In genomic region chr2:166675588-166676444, GRCm38 (mm10) we compare ENCODE assay signal across 10 mouse cellular contexts. TPM values are rescaled to one million over a fixed set of nuclear protein-coding genes. Genes with fewer than 3 reads are reported as not detected.
A peak's percentile ranks its signal among the peaks of the same experiment; 100 is the strongest.
DNase-seq lines count a peak whose midpoint lies in the region; ATAC-seq and TF ChIP-seq lines count a peak whose summit lies in the region.
"Had no signal": no experiment of that assay in that cellular context is flagged by ENCODE, and none has a peak within 500 bp of the region (broad histone marks: within the 10 kb centered on the region; RNA-seq: fewer than 3 reads in every experiment).

No protein-coding gene starts in this region.

- H3K36me3 ChIP-seq in hindbrain, embryonic 10.5 days = 0 out of 2 replicates have a peak, but pooled peaks cover 9% of the 10 kb centered on the region
- H3K36me3 ChIP-seq: limb, embryonic 12.5 days had no signal

- no peaks in the 10 kb centered on the region for H3K9me3 ChIP-seq in hindbrain, embryonic 10.5 days
- H3K9me3 ChIP-seq: limb, embryonic 12.5 days had no signal

- H3K27ac ChIP-seq in hindbrain, embryonic 10.5 days = peak overlapping the region; percentile 92
- H3K27ac ChIP-seq in gastrocnemius, adult 2 months = no peak overlapping the region
- H3K27ac ChIP-seq: limb, embryonic 12.5 days had no signal

- DNase-seq in frontal cortex, postnatal 14 days (ENCODE audit: low spot score in 2 of 2) = no peak
- DNase-seq in ES-CJ7 (ENCODE audit: low read depth, low spot score) = peak; percentile 55
- DNase-seq in hindbrain, embryonic 10.5 days (ENCODE audit: low spot score) = no peak
- DNase-seq in cerebellum, adult 11-12 months = no peak
- no peak for DNase-seq in ovary, adult 18-20 months (ENCODE audit: low spot score)
- DNase-seq in gastrocnemius, adult 2 months = no peak
- DNase-seq: kidney, postnatal 14 days had no signal

- TF ChIP-seq CTCF in gastrocnemius, adult 2 months (IDR thresholded peaks at IDR 0.05) = no peak

- 43% methylated on average over 14 of the region's 14 CpGs for WGBS in hindbrain, embryonic 10.5 days

- H3K27me3 ChIP-seq in hindbrain, embryonic 10.5 days (ENCODE audit: insufficient read depth, poor library complexity, severe bottlenecking) = no peaks in the 10 kb centered on the region
- H3K27me3 ChIP-seq: limb, embryonic 12.5 days had no signal

- peak overlapping the region; percentile 35 for H3K4me3 ChIP-seq in hindbrain, embryonic 10.5 days
- H3K4me3 ChIP-seq in gastrocnemius, adult 2 months = no peak overlapping the region
- H3K4me3 ChIP-seq: limb, embryonic 12.5 days had no signal

- peak; percentile 62; the same call in 1 of the 2 replicates for ATAC-seq in frontal cortex, adult (ENCODE audit: low TSS enrichment)
- ATAC-seq in megakaryocyte progenitor cell, adult 5-6 weeks (replicated peaks; ENCODE audit: poor library complexity) = 0 out of 2 replicates have a peak, but pooled peaks have one; percentile 12

- intact Hi-C loops in gastrocnemius, adult 2 months (cut with DNase I) = no loop called here

- peaks cover 100% of the 10 kb centered on the region for H3K4me1 ChIP-seq in hindbrain, embryonic 10.5 days (replicated peaks)

RNA-seq across cellular contexts. Expression of gene Prex1, which starts 37.8 kb away (rescaled TPM):
- polyA plus RNA-seq in hindbrain, embryonic 10.5 days (2016; fragmentation: Nextera tagmentation; extraction: Ambion mirVana) = 36.8 and 44.1 TPM in 2 replicates
- 18.9 and 22.3 TPM in 2 replicates for total RNA-seq in megakaryocyte progenitor cell, adult 5-6 weeks (2015)
- total RNA-seq in megakaryocyte progenitor cell, adult 5-6 weeks (2017) = 16.4 and 18.2 TPM in 2 replicates
- total RNA-seq in gastrocnemius, adult 2 months (2021) = 1 to 10 TPM; 3.0 to 5.2 TPM
